Mouse (Mus musculus): ENCODE results near the gene Trex1.

The Trex1 gene

GRCm38 (mm10) chr9:109009636-109010315, 49.8 kb downstream of the Trex1 start:
- DNase-seq, result no peak

GRCm38 (mm10) chr9:109008994-109009635, 50.4 kb downstream of the Trex1 start:
- DNase-seq, result no peak

GRCm38 (mm10) chr9:109008081-109008480, 51.5 kb downstream of the Trex1 start:
- DNase-seq, result no peak

Measured in right cerebral cortex, postnatal 4 days (tissue).